Mouse (Mus musculus): ENCODE results near the gene Csad. TPM values are rescaled to one million over a fixed set of nuclear protein-coding genes. Genes with fewer than 3 reads are reported as not detected.

The Csad gene
- polyA plus RNA-seq, 1 experiment from 2014 or later = 25.9 TPM

- no peak for ATAC-seq (ENCODE audit: low FRiP score, low TSS enrichment)
- Histone ChIP-seq H3K36me3 (ENCODE audit: control insufficient read depth, insufficient read depth, low read length) (no peaks in the 10 kb centered on the region), H3K27ac (replicated peaks; ENCODE audit: low read depth, low read length) (no peak overlapping the region), H3K27me3 (ENCODE audit: control insufficient read depth, insufficient read depth, low read length) (peaks cover 13% of the 10 kb centered on the region), H3K4me1 (ENCODE audit: control insufficient read depth, insufficient read depth, low read length) (0 out of 2 replicates have a peak, but pooled peaks cover 3% of the 10 kb centered on the region), H3K9me3 (ENCODE audit: control insufficient read depth, low read length) (no peaks in the 10 kb centered on the region), H3K4me3 (replicated peaks; ENCODE audit: low read depth, low read length) (no peak overlapping the region), H3K4me2 (ENCODE audit: low read length) (no peak overlapping the region), H3K9ac (replicated peaks; ENCODE audit: low read length) (no peak overlapping the region)
- DNase-seq = no peak
- 71% methylated on average over 4 of the region's 4 CpGs for WGBS
These were observed 55.0 kb downstream of the Csad start for GRCm38 (mm10) chr15:102149561-102149960.

GRCm38 (mm10) chr15:102147674-102148402, 56.7 kb downstream of the Csad start:
- Histone ChIP-seq H3K9me3 (ENCODE audit: control insufficient read depth, low read length) (no peaks in the 10 kb centered on the region), H3K27me3 (ENCODE audit: control insufficient read depth, insufficient read depth, low read length) (peaks cover 23% of the 10 kb centered on the region), H3K4me1 (ENCODE audit: control insufficient read depth, insufficient read depth, low read length) (0 out of 2 replicates have a peak, but pooled peaks cover 3% of the 10 kb centered on the region), H3K4me3 (replicated peaks; ENCODE audit: low read depth, low read length) (no peak overlapping the region), H3K27ac (replicated peaks; ENCODE audit: low read depth, low read length) (no peak overlapping the region), H3K4me2 (ENCODE audit: low read length) (no peak overlapping the region), H3K36me3 (ENCODE audit: control insufficient read depth, insufficient read depth, low read length) (no peaks in the 10 kb centered on the region), H3K9ac (replicated peaks; ENCODE audit: low read length) (no peak overlapping the region)
- ATAC-seq (ENCODE audit: low FRiP score, low TSS enrichment) (no peak), DNase-seq (no peak)
- 73% methylated on average over 16 of the region's 16 CpGs for WGBS

GRCm38 (mm10) chr15:102146882-102147281, 57.6 kb downstream of the Csad start:
- Histone ChIP-seq H3K4me2 (ENCODE audit: low read length) (no peak overlapping the region), H3K9me3 (ENCODE audit: control insufficient read depth, low read length) (no peaks in the 10 kb centered on the region), H3K9ac (replicated peaks; ENCODE audit: low read length) (no peak overlapping the region), H3K27me3 (ENCODE audit: control insufficient read depth, insufficient read depth, low read length) (peaks cover 23% of the 10 kb centered on the region), H3K27ac (replicated peaks; ENCODE audit: low read depth, low read length) (no peak overlapping the region), H3K4me1 (ENCODE audit: control insufficient read depth, insufficient read depth, low read length) (0 out of 2 replicates have a peak, but pooled peaks cover 3% of the 10 kb centered on the region), H3K4me3 (replicated peaks; ENCODE audit: low read depth, low read length) (no peak overlapping the region), H3K36me3 (ENCODE audit: control insufficient read depth, insufficient read depth, low read length) (no peaks in the 10 kb centered on the region)
- peak; percentile 66 for DNase-seq
- no peak for ATAC-seq (ENCODE audit: low FRiP score, low TSS enrichment)
- 3% methylated on average over 1 of the region's 1 CpGs for WGBS

- H3K4me3 ChIP-seq (replicated peaks; ENCODE audit: low read depth, low read length) = no peak overlapping the region
- peaks cover 23% of the 10 kb centered on the region for H3K27me3 ChIP-seq (ENCODE audit: control insufficient read depth, insufficient read depth, low read length)
- no peaks in the 10 kb centered on the region for H3K9me3 ChIP-seq (ENCODE audit: control insufficient read depth, low read length)
- 91% methylated on average over 5 of the region's 5 CpGs for WGBS
- H3K9ac ChIP-seq (replicated peaks; ENCODE audit: low read length) = no peak overlapping the region
- 0 out of 2 replicates have a peak, but pooled peaks cover 3% of the 10 kb centered on the region for H3K4me1 ChIP-seq (ENCODE audit: control insufficient read depth, insufficient read depth, low read length)
- no peaks in the 10 kb centered on the region for H3K36me3 ChIP-seq (ENCODE audit: control insufficient read depth, insufficient read depth, low read length)
- ATAC-seq (ENCODE audit: low FRiP score, low TSS enrichment) = no peak
- no peak for DNase-seq
- H3K4me2 ChIP-seq (ENCODE audit: low read length) = no peak overlapping the region
- H3K27ac ChIP-seq (replicated peaks; ENCODE audit: low read depth, low read length) = no peak overlapping the region
These were observed 58.4 kb downstream of the Csad start for GRCm38 (mm10) chr15:102146089-102146488.

GRCm38 (mm10) chr15:102145330-102145729, 59.2 kb downstream of the Csad start:
- Histone ChIP-seq H3K36me3 (ENCODE audit: control insufficient read depth, insufficient read depth, low read length) (no peaks in the 10 kb centered on the region), H3K27me3 (ENCODE audit: control insufficient read depth, insufficient read depth, low read length) (peaks cover 23% of the 10 kb centered on the region), H3K4me3 (replicated peaks; ENCODE audit: low read depth, low read length) (no peak overlapping the region), H3K9ac (replicated peaks; ENCODE audit: low read length) (no peak overlapping the region), H3K4me1 (ENCODE audit: control insufficient read depth, insufficient read depth, low read length) (0 out of 2 replicates have a peak, but pooled peaks cover 3% of the 10 kb centered on the region), H3K27ac (replicated peaks; ENCODE audit: low read depth, low read length) (no peak overlapping the region), H3K9me3 (ENCODE audit: control insufficient read depth, low read length) (no peaks in the 10 kb centered on the region), H3K4me2 (ENCODE audit: low read length) (no peak overlapping the region)
- DNase-seq (no peak), ATAC-seq (ENCODE audit: low FRiP score, low TSS enrichment) (no peak)
- 92% methylated on average over 10 of the region's 10 CpGs for WGBS

GRCm38 (mm10) chr15:102144726-102145125, 59.8 kb downstream of the Csad start:
- Histone ChIP-seq H3K4me2 (ENCODE audit: low read length) (peak overlapping the region; percentile 19; the same call in 1 of the 2 replicates), H3K4me1 (ENCODE audit: control insufficient read depth, insufficient read depth, low read length) (0 out of 2 replicates have a peak, but pooled peaks cover 3% of the 10 kb centered on the region), H3K27me3 (ENCODE audit: control insufficient read depth, insufficient read depth, low read length) (peaks cover 23% of the 10 kb centered on the region), H3K9me3 (ENCODE audit: control insufficient read depth, low read length) (no peaks in the 10 kb centered on the region), H3K27ac (replicated peaks; ENCODE audit: low read depth, low read length) (no peak overlapping the region), H3K9ac (replicated peaks; ENCODE audit: low read length) (no peak overlapping the region), H3K4me3 (replicated peaks; ENCODE audit: low read depth, low read length) (no peak overlapping the region; the same call in 1 of the 2 replicates), H3K36me3 (ENCODE audit: control insufficient read depth, insufficient read depth, low read length) (no peaks in the 10 kb centered on the region)
- 10% methylated on average over 19 of the region's 19 CpGs for WGBS
- no peak for ATAC-seq (ENCODE audit: low FRiP score, low TSS enrichment)
- no peak for DNase-seq

GRCm38 (mm10) chr15:102144274-102144711, 60.2 kb downstream of the Csad start, which contains the start of gene Igfbp6:
Gene Igfbp6 (plus strand): TSS chr15:102144362.
- no peak within 1 kb of the TSS for H3K9ac ChIP-seq (replicated peaks; ENCODE audit: low read length)
- no peak within 1 kb of the TSS; the same call in 1 of the 2 replicates for H3K4me3 ChIP-seq (replicated peaks; ENCODE audit: low read depth, low read length)
- H3K27me3 ChIP-seq (ENCODE audit: control insufficient read depth, insufficient read depth, low read length) = peaks cover 23% of the 10 kb centered on the region
- no peak for DNase-seq
- H3K4me2 ChIP-seq (ENCODE audit: low read length) = peak within 1 kb of the TSS; percentile 19; the same call in 1 of the 2 replicates
- H3K4me1 ChIP-seq (ENCODE audit: control insufficient read depth, insufficient read depth, low read length) = 0 out of 2 replicates have a peak, but pooled peaks cover 3% of the 10 kb centered on the region
- no peak for ATAC-seq (ENCODE audit: low FRiP score, low TSS enrichment)
- no peak within 1 kb of the TSS for H3K27ac ChIP-seq (replicated peaks; ENCODE audit: low read depth, low read length)
- 4% methylated on average over 22 of the region's 22 CpGs for WGBS
- no peaks in the 10 kb centered on the region for H3K36me3 ChIP-seq (ENCODE audit: control insufficient read depth, insufficient read depth, low read length)
- no peaks in the 10 kb centered on the region for H3K9me3 ChIP-seq (ENCODE audit: control insufficient read depth, low read length)

- WGBS = 52% methylated on average over 23 of the region's 23 CpGs
- H3K27me3 ChIP-seq (ENCODE audit: control insufficient read depth, insufficient read depth, low read length) = peaks cover 23% of the 10 kb centered on the region
- ATAC-seq (ENCODE audit: low FRiP score, low TSS enrichment) = no peak
These were observed 61.3 kb downstream of the Csad start for GRCm38 (mm10) chr15:102142914-102143912.

More at GRCm38 (mm10) chr15:102142914-102143912, 61.3 kb downstream of the Csad start:
- no peak overlapping the region for H3K27ac ChIP-seq (replicated peaks; ENCODE audit: low read depth, low read length)
- H3K4me2 ChIP-seq (ENCODE audit: low read length) = no peak overlapping the region
- 0 out of 2 replicates have a peak, but pooled peaks cover 3% of the 10 kb centered on the region for H3K4me1 ChIP-seq (ENCODE audit: control insufficient read depth, insufficient read depth, low read length)
- DNase-seq = no peak
- H3K4me3 ChIP-seq (replicated peaks; ENCODE audit: low read depth, low read length) = no peak overlapping the region
- no peaks in the 10 kb centered on the region for H3K36me3 ChIP-seq (ENCODE audit: control insufficient read depth, insufficient read depth, low read length)
- no peaks in the 10 kb centered on the region for H3K9me3 ChIP-seq (ENCODE audit: control insufficient read depth, low read length)
- H3K9ac ChIP-seq (replicated peaks; ENCODE audit: low read length) = no peak overlapping the region
